ENCODE assay signal across 12 mouse cellular contexts in the genomic region with DNA sequence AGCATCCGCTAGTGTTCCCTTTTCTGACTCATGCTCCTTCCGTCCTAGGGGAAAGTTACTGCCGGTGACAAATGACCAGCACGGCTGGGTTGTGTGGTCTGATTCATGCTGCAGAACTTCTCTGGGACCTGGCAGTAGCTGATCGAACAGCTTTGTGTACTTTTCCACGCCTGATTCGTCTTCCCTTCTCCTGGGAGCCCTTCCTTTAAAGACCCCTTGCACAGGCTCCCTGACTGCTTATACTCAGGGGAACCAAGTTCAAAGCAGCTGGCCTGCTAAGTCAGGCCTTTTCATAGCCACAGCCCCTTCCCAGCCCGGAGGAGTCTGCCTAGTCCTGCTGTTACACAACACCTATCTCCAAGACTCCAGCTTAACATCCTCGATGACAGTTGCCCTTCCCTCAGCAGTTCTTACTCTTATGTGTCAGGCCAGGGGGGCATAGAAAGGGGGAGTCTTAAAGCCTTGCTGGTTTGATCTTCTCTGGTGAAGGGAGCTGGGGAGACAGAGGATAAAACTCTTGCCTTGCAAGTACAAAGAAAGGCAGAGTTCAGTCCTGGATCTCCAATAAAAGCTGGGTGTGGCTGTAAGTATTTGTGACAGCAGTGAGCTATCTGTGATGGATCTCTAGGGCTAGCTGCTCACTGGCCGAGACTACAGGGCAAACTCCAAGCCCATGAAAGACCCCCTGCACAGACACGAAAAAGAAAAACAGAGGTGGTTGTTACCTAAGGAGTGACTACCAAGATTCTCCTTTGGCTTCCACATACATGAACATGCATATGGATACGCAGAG. TPM values are rescaled to one million over a fixed set of nuclear protein-coding genes. Genes with fewer than 3 reads are reported as not detected.
DNase-seq lines count a peak whose midpoint lies in the region; ATAC-seq and TF ChIP-seq lines count a peak whose summit lies in the region.
"Had no signal": no experiment of that assay in that cellular context is flagged by ENCODE, and none has a peak within 500 bp of the region (broad histone marks: within the 10 kb centered on the region; RNA-seq: fewer than 3 reads in every experiment).

No protein-coding gene starts in this region.

- TF ChIP-seq CTCF in kidney, postnatal 0 days (IDR thresholded peaks at IDR 0.05; ENCODE audit: low read depth), result no peak

- ATAC-seq in kidney, postnatal 0 days (replicated peaks; ENCODE audit: low FRiP score, low read depth), result no peak
- ATAC-seq in kidney, embryonic 16.5 days (ENCODE audit: low FRiP score, low TSS enrichment), result no peak

- no peak overlapping the region for H3K4me2 ChIP-seq in kidney, postnatal 0 days (ENCODE audit: low read length)
- H3K4me2 ChIP-seq in kidney, embryonic 16.5 days (replicated peaks; ENCODE audit: low read depth, low read length), result no peak overlapping the region
- H3K4me2 ChIP-seq: lung, embryonic 15.5 days; stomach, embryonic 15.5 days had no signal

- WGBS in kidney, postnatal 0 days, result 42% methylated on average over 12 of the region's 12 CpGs
- 36% methylated on average over 12 of the region's 12 CpGs for WGBS in kidney, embryonic 16.5 days

- no peaks in the 10 kb centered on the region for H3K36me3 ChIP-seq in kidney, postnatal 0 days (ENCODE audit: insufficient read depth, low read length)
- H3K36me3 ChIP-seq in kidney, embryonic 16.5 days (ENCODE audit: insufficient read depth, low read length), result no peaks in the 10 kb centered on the region
- H3K36me3 ChIP-seq: lung, embryonic 15.5 days; midbrain, embryonic 10.5 days; stomach, embryonic 15.5 days had no signal

- peak; percentile 11 for DNase-seq in kidney, postnatal 0 days (ENCODE audit: low spot score)
- peak; percentile 68 for DNase-seq in NIH3T3 (ENCODE audit: low read depth)
- peak; percentile 51 for DNase-seq in adrenal gland, postnatal 25 days
- peak; percentile 3 for DNase-seq in mesoderm, embryonic 11.5 days (ENCODE audit: low read depth, low spot score)
- DNase-seq in thymus, postnatal 36 days, result no peak
- no peak for DNase-seq in right cerebral cortex, postnatal 4 days
- DNase-seq: cerebellum, adult 8-10 months; kidney, adult 11 months had no signal

- H3K27ac ChIP-seq in kidney, postnatal 0 days, result no peak overlapping the region
- no peak overlapping the region for H3K27ac ChIP-seq in kidney, embryonic 16.5 days (ENCODE audit: low read length)
- H3K27ac ChIP-seq: lung, embryonic 15.5 days; midbrain, embryonic 10.5 days; stomach, embryonic 15.5 days had no signal

- H3K9ac ChIP-seq in kidney, postnatal 0 days (ENCODE audit: low read depth, low read length), result no peak overlapping the region
- H3K9ac ChIP-seq in kidney, embryonic 16.5 days (replicated peaks; ENCODE audit: low read length), result no peak overlapping the region
- H3K9ac ChIP-seq: lung, embryonic 15.5 days; stomach, embryonic 15.5 days had no signal

- H3K9me3 ChIP-seq in kidney, postnatal 0 days (replicated peaks; ENCODE audit: low read length), result no peaks in the 10 kb centered on the region
- no peaks in the 10 kb centered on the region for H3K9me3 ChIP-seq in kidney, embryonic 16.5 days (ENCODE audit: low read length)
- H3K9me3 ChIP-seq: lung, embryonic 15.5 days; midbrain, embryonic 10.5 days; stomach, embryonic 15.5 days had no signal

- no peak overlapping the region for H3K4me3 ChIP-seq in kidney, postnatal 0 days (replicated peaks; ENCODE audit: low read depth, low read length)
- no peak overlapping the region for H3K4me3 ChIP-seq in kidney, embryonic 16.5 days (ENCODE audit: low read length)
- H3K4me3 ChIP-seq: lung, embryonic 15.5 days; midbrain, embryonic 10.5 days; stomach, embryonic 15.5 days had no signal

- H3K4me1 ChIP-seq in kidney, postnatal 0 days (replicated peaks; ENCODE audit: insufficient read depth, low read length), result no peaks in the 10 kb centered on the region
- H3K4me1 ChIP-seq in kidney, embryonic 16.5 days (ENCODE audit: insufficient read depth, low read length), result no peaks in the 10 kb centered on the region
- H3K4me1 ChIP-seq: lung, embryonic 15.5 days had no signal

- H3K27me3 ChIP-seq in kidney, postnatal 0 days (ENCODE audit: insufficient read depth, low read length), result no peaks in the 10 kb centered on the region
- H3K27me3 ChIP-seq in kidney, embryonic 16.5 days (ENCODE audit: insufficient read depth, low read length), result no peaks in the 10 kb centered on the region
- H3K27me3 ChIP-seq: lung, embryonic 15.5 days; stomach, embryonic 15.5 days had no signal

RNA-seq across cellular contexts. Expression of a gene that starts 39.3 kb away (rescaled TPM):
- polyA plus RNA-seq in kidney, postnatal 0 days (2015; fragmentation: Nextera tagmentation; extraction: Ambion mirVana), result 127 and 131 TPM in 2 replicates
- polyA plus RNA-seq in kidney, embryonic 16.5 days (2015; fragmentation: Nextera tagmentation; extraction: Ambion mirVana), result 78.3 and 89.7 TPM in 2 replicates
- 85.6 and 86.7 TPM in 2 replicates for total RNA-seq in adrenal gland, postnatal 25 days (2021)

Comparison
In these comparisons a context has a peak if more than half of its experiments do, and no peak if none do; other contexts are left out.
1. DNase-seq: peak in kidney, postnatal 0 days (single experiment), NIH3T3 (single experiment), adrenal gland, postnatal 25 days (single experiment) and mesoderm, embryonic 11.5 days (single experiment); none in thymus, postnatal 36 days (0 of 2) and right cerebral cortex, postnatal 4 days (single experiment).